Mouse (Mus musculus) neural tube, embryonic 15.5 days (tissue): ENCODE results near the gene B230217C12Rik. TPM values are rescaled to one million over a fixed set of nuclear protein-coding genes. Genes with fewer than 3 reads are reported as not detected.

Source experiments
- ATAC-seq: fragments of 200-750 bp; cut with Nextera tagmentation; 2 replicates; pipeline ENCODE4 v1.8.0; 2017; ENCODE audit warnings: mild to moderate bottlenecking, moderate TSS enrichment, moderate library complexity; ENCODE audit not compliant: low FRiP score
- H3K27ac ChIP-seq: fragments of 300-500 bp; sonication (generic); replicated peaks from 2 replicates; pipeline ENCODE4 v1.5.1; 2015; ENCODE audit warnings: mild to moderate bottlenecking, inconsistent platforms
- H3K27me3 ChIP-seq: fragments of 300-500 bp; sonication (generic); replicated peaks from 2 replicates; pipeline ENCODE4 v1.6.1; 2015; ENCODE audit warnings: inconsistent platforms
- H3K36me3 ChIP-seq: fragments of 300-500 bp; sonication (generic); 2 replicates; pipeline ENCODE4 v1.6.1; 2015; ENCODE audit warnings: inconsistent platforms
- H3K4me1 ChIP-seq: fragments of 300-500 bp; sonication (generic); 2 replicates; pipeline ENCODE4 v1.6.1; 2015; ENCODE audit warnings: inconsistent platforms
- H3K4me2 ChIP-seq: fragments of 300-500 bp; sonication (generic); 2 replicates; pipeline ENCODE4 v1.6.1; 2015; ENCODE audit warnings: inconsistent platforms, mild to moderate bottlenecking, moderate library complexity
- H3K4me3 ChIP-seq: fragments of 300-500 bp; sonication (generic); replicated peaks from 2 replicates; pipeline ENCODE4 v1.5.1; 2015; ENCODE audit warnings: mild to moderate bottlenecking, inconsistent platforms
- H3K9ac ChIP-seq: fragments of 300-500 bp; sonication (generic); replicated peaks from 2 replicates; pipeline ENCODE4 v1.6.1; 2015; ENCODE audit warnings: mild to moderate bottlenecking, inconsistent platforms
- H3K9me3 ChIP-seq: fragments of 300-500 bp; sonication (generic); replicated peaks from 2 replicates; pipeline ENCODE4 v1.6.1; 2016; ENCODE audit warnings: inconsistent platforms
- WGBS: fragments of 180-500 bp; shearing (Covaris S2); methylation state at CpG from one replicate; pipeline ENCODE4 v1.1.7; 2015; ENCODE audit warnings: mixed read lengths; 5-methylcytosine and 5-hydroxymethylcytosine counted together
- polyA plus RNA-seq: library from polyadenylated mRNA; unstranded; fragments of >200 nt; fragmentation: Nextera tagmentation; extraction: Ambion mirVana; gene quantifications from 2 replicates; pipeline ENCODE4 v1.2.1, GENCODE M21; 2015

Gene B230217C12Rik
- polyA plus RNA-seq, 1 experiment from 2014 or later: 47.2 TPM

GRCm38 (mm10) chr11:97818571-97818970 is 22.0 kb upstream of the B230217C12Rik start:
- Histone ChIP-seq H3K9ac (no peak overlapping the region), H3K27ac (peak overlapping the region; percentile 61), H3K4me1 (peaks cover 58% of the 10 kb centered on the region), H3K27me3 (no peaks in the 10 kb centered on the region), H3K9me3 (no peaks in the 10 kb centered on the region), H3K36me3 (peaks cover 52% of the 10 kb centered on the region), H3K4me2 (no peak overlapping the region), H3K4me3 (no peak overlapping the region)
- 4% methylated on average over 4 of the region's 4 CpGs for WGBS
- peak; percentile 77 for ATAC-seq

GRCm38 (mm10) chr11:97819102-97819501 is 21.5 kb upstream of the B230217C12Rik start:
- Histone ChIP-seq H3K27ac (peak overlapping the region; percentile 61), H3K36me3 (peaks cover 54% of the 10 kb centered on the region), H3K9me3 (no peaks in the 10 kb centered on the region), H3K27me3 (no peaks in the 10 kb centered on the region), H3K4me2 (no peak overlapping the region), H3K4me1 (peaks cover 53% of the 10 kb centered on the region), H3K9ac (no peak overlapping the region), H3K4me3 (no peak overlapping the region)
- 55% methylated on average over 4 of the region's 4 CpGs for WGBS
- no peak for ATAC-seq

- H3K9ac ChIP-seq: no peak overlapping the region
- no peaks in the 10 kb centered on the region for H3K27me3 ChIP-seq
- no peak overlapping the region; the same call in 1 of the 2 replicates for H3K27ac ChIP-seq
- peaks cover 57% of the 10 kb centered on the region for H3K4me1 ChIP-seq
- H3K4me3 ChIP-seq: no peak overlapping the region
- WGBS: 66% methylated on average over 5 of the region's 5 CpGs
- ATAC-seq: no peak
- peaks cover 52% of the 10 kb centered on the region for H3K36me3 ChIP-seq
- no peak overlapping the region for H3K4me2 ChIP-seq
- no peaks in the 10 kb centered on the region for H3K9me3 ChIP-seq
These were observed 20.7 kb upstream of the B230217C12Rik start for GRCm38 (mm10) chr11:97819923-97820322.

DNA sequence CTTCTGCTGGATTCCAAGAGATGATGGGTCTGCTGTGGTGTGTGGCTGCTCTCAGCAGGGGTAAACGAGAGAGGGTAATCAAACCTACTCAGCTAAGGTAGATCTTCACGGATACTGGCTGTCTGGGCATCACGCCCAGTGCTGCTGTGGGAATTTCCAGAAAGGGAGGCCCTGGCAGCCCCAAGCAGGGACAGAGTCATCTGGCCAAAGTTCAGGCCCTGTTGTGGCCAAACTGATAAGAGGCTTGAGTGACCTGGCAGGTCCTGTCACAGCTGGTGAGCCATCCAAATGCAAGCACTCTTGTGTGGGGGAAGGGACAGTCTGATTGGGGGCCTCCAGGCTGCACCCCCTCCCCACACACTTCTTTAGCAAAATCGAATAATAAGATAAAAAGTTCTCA is 19.7 kb upstream of the B230217C12Rik start:
- no peak overlapping the region for H3K9ac ChIP-seq
- ATAC-seq: no peak
- no peaks in the 10 kb centered on the region for H3K27me3 ChIP-seq
- no peaks in the 10 kb centered on the region for H3K9me3 ChIP-seq
- no peak overlapping the region for H3K4me3 ChIP-seq
- peaks cover 51% of the 10 kb centered on the region for H3K4me1 ChIP-seq
- H3K36me3 ChIP-seq: peaks cover 49% of the 10 kb centered on the region
- peak overlapping the region; percentile 18; the same call in 1 of the 2 replicates for H3K27ac ChIP-seq
- H3K4me2 ChIP-seq: no peak overlapping the region
- WGBS: 60% methylated on average over 4 of the region's 4 CpGs

DNA sequence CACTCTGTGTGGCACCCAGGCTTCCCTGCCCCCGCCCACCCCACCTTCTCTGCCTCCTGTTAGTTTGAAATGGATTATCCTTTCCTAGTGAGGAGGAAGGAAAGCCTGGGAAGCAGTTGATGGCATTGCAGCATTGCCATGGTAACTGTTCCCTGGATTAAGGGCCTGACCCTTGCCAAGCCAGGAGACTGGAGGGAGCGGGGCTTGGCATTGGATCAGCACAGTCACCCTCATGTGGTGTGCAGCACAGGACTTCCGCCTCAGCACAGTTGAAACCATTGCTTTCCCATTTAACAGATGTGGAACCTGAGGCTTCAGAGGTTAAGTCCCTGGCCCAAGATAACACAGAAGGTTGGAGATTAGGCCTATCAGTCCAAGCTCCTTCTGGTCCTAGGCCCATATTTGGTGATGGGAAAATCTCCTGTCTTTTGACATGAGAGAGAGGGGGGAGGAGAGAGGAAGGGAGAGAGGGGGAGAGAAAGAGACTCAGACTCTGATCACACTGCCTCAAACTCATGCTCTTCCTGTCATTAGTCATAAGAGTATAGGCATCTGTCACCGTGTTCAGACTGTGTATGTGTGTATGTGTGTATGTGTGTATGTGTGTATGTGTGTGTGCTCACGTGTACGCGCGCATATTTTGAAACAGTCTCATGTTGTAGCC is 19.0 kb upstream of the B230217C12Rik start:
- Histone ChIP-seq H3K9me3 (no peaks in the 10 kb centered on the region), H3K4me1 (peaks cover 52% of the 10 kb centered on the region), H3K4me2 (no peak overlapping the region), H3K9ac (no peak overlapping the region), H3K4me3 (no peak overlapping the region), H3K36me3 (peaks cover 49% of the 10 kb centered on the region), H3K27ac (no peak overlapping the region), H3K27me3 (no peaks in the 10 kb centered on the region)
- WGBS: 95% methylated on average over 8 of the region's 8 CpGs
- no peak for ATAC-seq

DNA sequence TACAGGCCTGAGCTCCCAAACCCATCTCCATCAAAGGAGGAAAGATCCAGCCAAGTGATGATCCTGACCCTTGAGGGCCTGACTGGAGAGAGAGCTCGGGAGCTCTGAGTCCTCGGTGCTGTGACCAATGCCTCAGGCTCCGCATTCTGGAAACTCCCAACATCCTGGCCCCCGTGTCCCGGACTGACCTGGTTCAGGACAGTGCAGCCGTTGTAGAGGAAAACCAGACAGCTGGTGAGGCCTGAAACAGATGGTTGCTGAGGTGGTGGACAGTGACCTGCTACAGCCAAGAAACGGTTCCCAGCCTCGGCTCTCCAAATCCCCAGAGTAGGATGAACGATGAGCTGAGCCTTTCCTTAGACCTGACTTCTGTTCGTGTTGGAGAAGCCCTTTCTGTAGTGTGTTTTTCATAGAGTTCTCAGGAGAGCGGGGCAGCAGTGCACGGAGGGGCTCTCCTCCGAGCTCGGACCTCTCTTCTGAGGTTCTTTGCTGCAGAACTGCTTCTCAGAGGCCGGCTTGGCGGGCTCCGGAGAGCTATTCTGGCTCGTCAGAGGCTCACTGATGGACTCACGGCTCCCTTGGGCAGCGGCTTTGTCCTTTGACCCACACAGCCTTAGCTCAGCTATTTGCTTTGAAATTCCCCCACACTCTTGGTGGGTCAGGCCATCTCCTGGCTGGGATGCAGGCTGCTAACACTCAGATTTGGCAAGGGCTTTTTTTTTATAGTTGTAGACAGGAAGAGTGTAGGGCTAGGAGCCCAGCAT is 17.6 kb upstream of the B230217C12Rik start:
- Histone ChIP-seq H3K9me3 (no peaks in the 10 kb centered on the region), H3K36me3 (peaks cover 59% of the 10 kb centered on the region), H3K9ac (no peak overlapping the region), H3K4me2 (no peak overlapping the region), H3K4me3 (no peak overlapping the region), H3K27ac (no peak overlapping the region), H3K4me1 (peaks cover 42% of the 10 kb centered on the region), H3K27me3 (no peaks in the 10 kb centered on the region)
- no peak for ATAC-seq
- WGBS: 79% methylated on average over 20 of the region's 20 CpGs

DNA sequence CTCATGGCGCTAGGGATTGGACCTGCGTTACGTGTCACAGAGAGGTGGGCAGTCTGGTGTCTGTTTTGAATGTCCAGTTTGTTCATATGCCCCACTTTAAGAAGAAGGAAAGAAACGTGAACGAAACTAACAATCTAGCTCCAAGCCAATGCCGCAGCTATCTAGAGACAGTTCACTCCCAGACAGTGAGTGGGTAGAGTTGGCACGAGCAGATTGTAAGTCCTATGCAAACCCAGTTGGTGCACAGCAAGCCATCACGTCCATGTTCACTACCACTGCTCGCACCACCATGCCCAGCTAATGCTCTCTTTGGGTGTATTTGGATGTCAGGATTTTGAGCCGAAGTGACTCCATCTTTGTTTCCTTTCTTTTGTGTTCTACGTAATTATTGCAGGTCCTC is 16.4 kb upstream of the B230217C12Rik start:
- H3K9ac ChIP-seq: no peak overlapping the region
- H3K27ac ChIP-seq: no peak overlapping the region
- 93% methylated on average over 11 of the region's 11 CpGs for WGBS
- ATAC-seq: no peak
- H3K4me1 ChIP-seq: peaks cover 32% of the 10 kb centered on the region
- peaks cover 59% of the 10 kb centered on the region for H3K36me3 ChIP-seq
- H3K9me3 ChIP-seq: no peaks in the 10 kb centered on the region
- H3K4me3 ChIP-seq: no peak overlapping the region
- no peak overlapping the region for H3K4me2 ChIP-seq
- no peaks in the 10 kb centered on the region for H3K27me3 ChIP-seq

- Histone ChIP-seq H3K27me3 (no peaks in the 10 kb centered on the region), H3K4me3 (no peak overlapping the region), H3K9ac (no peak overlapping the region), H3K4me2 (no peak overlapping the region), H3K4me1 (peaks cover 26% of the 10 kb centered on the region), H3K27ac (peak overlapping the region; percentile 24; the same call in 1 of the 2 replicates), H3K9me3 (no peaks in the 10 kb centered on the region), H3K36me3 (peaks cover 59% of the 10 kb centered on the region)
- WGBS: 75% methylated on average over 6 of the region's 6 CpGs
- ATAC-seq: 0 out of 2 replicates have a peak, but pooled peaks have one; percentile 59
These were observed 15.7 kb upstream of the B230217C12Rik start for GRCm38 (mm10) chr11:97824895-97825294.

DNA sequence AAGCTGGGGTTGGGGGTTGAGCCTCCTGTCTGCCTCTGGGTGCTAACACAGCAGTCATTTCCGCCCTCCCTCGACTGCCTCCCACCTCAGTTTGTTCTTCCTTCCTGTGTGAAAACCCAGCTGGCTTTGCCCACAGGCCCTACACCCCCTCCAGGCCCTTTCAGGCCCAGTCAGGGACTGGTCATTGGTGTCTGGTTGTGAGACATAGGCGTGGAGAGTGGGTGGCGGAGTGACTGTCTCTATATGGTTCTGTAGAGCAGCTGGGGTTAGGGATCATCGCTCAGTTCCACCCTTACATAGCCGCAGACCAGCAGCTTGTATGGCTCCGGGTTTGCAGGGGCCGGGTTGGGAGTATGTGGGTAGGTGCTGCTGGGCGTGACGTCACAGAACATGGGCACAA is 15.3 kb upstream of the B230217C12Rik start:
- Histone ChIP-seq H3K4me3 (no peak overlapping the region), H3K9me3 (no peaks in the 10 kb centered on the region), H3K27ac (peak overlapping the region; percentile 24), H3K36me3 (peaks cover 60% of the 10 kb centered on the region), H3K4me2 (no peak overlapping the region), H3K9ac (no peak overlapping the region), H3K4me1 (peaks cover 24% of the 10 kb centered on the region), H3K27me3 (no peaks in the 10 kb centered on the region)
- no peak for ATAC-seq
- 85% methylated on average over 10 of the region's 10 CpGs for WGBS

GRCm38 (mm10) chr11:97825971-97826370 is 14.6 kb upstream of the B230217C12Rik start:
- no peak for ATAC-seq
- H3K9ac ChIP-seq: no peak overlapping the region
- H3K27me3 ChIP-seq: no peaks in the 10 kb centered on the region
- no peak overlapping the region for H3K4me2 ChIP-seq
- peaks cover 19% of the 10 kb centered on the region for H3K4me1 ChIP-seq
- no peak overlapping the region for H3K27ac ChIP-seq
- H3K36me3 ChIP-seq: peaks cover 58% of the 10 kb centered on the region
- H3K4me3 ChIP-seq: no peak overlapping the region
- no peaks in the 10 kb centered on the region for H3K9me3 ChIP-seq
- WGBS: 88% methylated on average over 9 of the region's 9 CpGs

GRCm38 (mm10) chr11:97826414-97826813 is 14.2 kb upstream of the B230217C12Rik start:
- Histone ChIP-seq H3K27me3 (no peaks in the 10 kb centered on the region), H3K36me3 (peaks cover 55% of the 10 kb centered on the region), H3K4me2 (no peak overlapping the region), H3K4me1 (peaks cover 15% of the 10 kb centered on the region), H3K4me3 (no peak overlapping the region), H3K9me3 (no peaks in the 10 kb centered on the region), H3K27ac (no peak overlapping the region), H3K9ac (no peak overlapping the region)
- WGBS: 76% methylated on average over 7 of the region's 7 CpGs
- no peak for ATAC-seq

DNA sequence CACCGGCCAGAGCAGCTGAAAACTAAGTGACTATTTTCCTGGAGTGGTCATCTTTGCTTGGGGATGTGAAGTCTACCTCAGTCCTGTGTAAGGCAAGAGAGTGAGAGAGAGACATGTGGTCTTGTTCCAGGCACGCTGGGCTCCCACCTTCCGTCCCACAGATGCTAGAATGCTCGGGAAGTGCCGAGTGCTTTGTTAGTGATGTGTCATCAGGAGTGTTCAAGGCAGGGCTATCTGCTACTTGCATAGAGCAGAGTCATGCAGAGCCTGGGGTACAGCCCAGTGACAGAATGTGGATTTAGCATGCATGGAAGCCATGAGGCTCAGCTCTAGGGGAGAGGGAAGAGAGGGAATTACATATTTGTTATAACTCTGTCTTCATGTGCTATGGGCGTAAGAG is 12.9 kb upstream of the B230217C12Rik start:
- Histone ChIP-seq H3K4me1 (peaks cover 14% of the 10 kb centered on the region), H3K27me3 (no peaks in the 10 kb centered on the region), H3K4me2 (no peak overlapping the region), H3K4me3 (no peak overlapping the region), H3K36me3 (peaks cover 52% of the 10 kb centered on the region), H3K9ac (no peak overlapping the region), H3K27ac (no peak overlapping the region), H3K9me3 (no peaks in the 10 kb centered on the region)
- WGBS: 91% methylated on average over 6 of the region's 6 CpGs
- ATAC-seq: no peak
